Mouse (Mus musculus) kidney, adult 2 months (tissue): ENCODE measurements around the gene Mrpl4. TPM values are rescaled to one million over a fixed set of nuclear protein-coding genes. Genes with fewer than 3 reads are reported as not detected.
"Not testable (repeated sequence)": the region's sequence is repeated elsewhere in the genome, so short reads cannot be mapped to it uniquely, and the experiment has no call there.

Experiments used
- DNase-seq: peaks from one replicate; pipeline ENCODE4 v3.0.0; 2021
- H3K27ac ChIP-seq: fragments of 200-500 bp; 2 replicates; pipeline ENCODE4 v1.5.1; 2012; ENCODE audit warnings: low read depth, low read length, control low read depth, inconsistent platforms; ENCODE audit not compliant: insufficient read depth
- H3K27me3 ChIP-seq: fragments of 200-500 bp; replicated peaks from 2 replicates; pipeline ENCODE4 v1.6.1; 2012; ENCODE audit warnings: mild to moderate bottlenecking, moderate library complexity, low read length, inconsistent platforms; ENCODE audit not compliant: control insufficient read depth, insufficient read depth
- H3K36me3 ChIP-seq: fragments of 200-500 bp; 2 replicates; pipeline ENCODE4 v1.6.1; 2012; ENCODE audit warnings: mild to moderate bottlenecking, moderate library complexity, low read length, inconsistent platforms; ENCODE audit not compliant: control insufficient read depth, insufficient read depth
- H3K4me1 ChIP-seq: fragments of 200-500 bp; 2 replicates; pipeline ENCODE4 v1.6.1; 2011; ENCODE audit warnings: low read length; ENCODE audit not compliant: control insufficient read depth, insufficient read depth
- H3K4me3 ChIP-seq: fragments of 200-500 bp; 2 replicates; pipeline ENCODE4 v1.5.1; 2011; ENCODE audit warnings: mild to moderate bottlenecking, low read depth, low read length, control low read depth; ENCODE audit not compliant: insufficient read depth
- CTCF ChIP-seq: fragments of 200-500 bp; conservative IDR thresholded peaks from 2 replicates; pipeline ENCODE4 v1.5.1; 2011; ENCODE audit warnings: low read depth, mild to moderate bottlenecking, control low read depth, low read length, moderate library complexity, mixed read lengths; ENCODE audit not compliant: insufficient read depth, insufficient read length
- POLR2A ChIP-seq: fragments of 200-500 bp; IDR thresholded peaks from one replicate; pipeline ENCODE4 v1.6.1; 2011; ENCODE audit warnings: low read depth, low read length, control low read depth
- WGBS: fragments of 180-500 bp; shearing (Covaris S2); methylation state at CpG from one replicate; pipeline ENCODE4 v1.1.7; 2018; 5-methylcytosine and 5-hydroxymethylcytosine counted together
- polyA plus RNA-seq: library from polyadenylated mRNA; depleted of rRNA; stranded (reverse); fragments of >200 nt; gene quantifications from 2 replicates; pipeline ENCODE4 v1.2.3, GENCODE M21; 2012; rRNA removed

Mrpl4 gene
- polyA plus RNA-seq, 1 experiment = 213 TPM

- WGBS = 66% methylated on average over 4 of the region's 4 CpGs
- Histone ChIP-seq H3K27ac (no peak overlapping the region), H3K4me3 (no peak overlapping the region), H3K36me3 (no peaks in the 10 kb centered on the region), H3K27me3 (no peaks in the 10 kb centered on the region), H3K4me1 (no peaks in the 10 kb centered on the region)
- TF ChIP-seq POLR2A (no peak), CTCF (no peak)
- DNase-seq = no peak
These were observed 38.8 kb downstream of the Mrpl4 start for GRCm38 (mm10) chr9:21041308-21041707.

DNA sequence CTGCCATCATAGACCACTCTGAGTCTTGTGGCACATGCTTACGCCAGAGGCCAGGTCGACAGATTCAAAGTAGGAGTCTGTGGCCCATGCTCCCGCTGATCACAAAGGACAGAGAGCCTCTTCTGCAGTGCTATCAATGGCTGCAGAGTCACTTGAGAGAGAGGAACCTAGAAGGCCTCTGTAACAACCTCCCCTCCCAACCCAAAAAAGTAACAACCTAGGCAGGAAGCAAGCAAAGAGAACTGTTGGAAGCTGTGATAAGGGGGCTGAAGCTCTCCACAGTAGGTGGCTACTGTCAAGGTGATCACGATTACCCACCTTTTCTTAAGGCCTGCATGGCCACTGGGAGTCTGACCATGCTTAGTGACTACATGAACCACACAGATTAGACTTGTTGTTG is 41.0 kb downstream of the Mrpl4 start:
- no peaks in the 10 kb centered on the region for H3K27me3 ChIP-seq
- H3K4me1 ChIP-seq = no peaks in the 10 kb centered on the region
- no peak overlapping the region for H3K4me3 ChIP-seq
- DNase-seq = no peak
- no peak for TF ChIP-seq POLR2A
- TF ChIP-seq CTCF = no peak
- H3K36me3 ChIP-seq = no peaks in the 10 kb centered on the region
- 92% methylated on average over 4 of the region's 4 CpGs for whole genome bisulfite sequencing
- H3K27ac ChIP-seq = no peak overlapping the region

- not testable (repeated sequence) for H3K4me1 ChIP-seq, DNase-seq, H3K27me3 ChIP-seq, H3K36me3 ChIP-seq, H3K4me3 ChIP-seq, H3K27ac ChIP-seq
- 74% methylated on average over 1 of the region's 1 CpGs for WGBS
These were observed 42.2 kb downstream of the Mrpl4 start for GRCm38 (mm10) chr9:21044785-21045184.

DNA sequence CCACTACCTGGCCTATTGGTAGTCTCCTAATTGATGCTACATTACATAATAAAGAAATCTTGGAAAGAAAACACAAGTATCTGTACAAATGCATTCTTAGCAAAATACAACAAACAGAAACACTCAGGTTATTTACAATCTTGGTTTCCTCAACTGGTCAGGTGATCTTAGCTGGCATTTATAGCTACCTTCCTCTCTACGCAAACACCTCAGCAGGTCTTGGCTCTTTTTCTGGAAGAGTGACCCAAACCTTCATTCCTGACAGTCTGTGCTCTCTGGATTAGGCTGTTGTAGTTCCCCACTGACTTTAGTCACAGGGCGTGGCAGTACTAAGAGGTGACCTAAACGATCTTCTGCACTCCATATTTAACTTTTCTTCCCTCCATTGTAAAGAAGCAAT is 42.7 kb downstream of the Mrpl4 start:
- no peak overlapping the region for H3K27ac ChIP-seq
- H3K36me3 ChIP-seq = no peaks in the 10 kb centered on the region
- H3K27me3 ChIP-seq = no peaks in the 10 kb centered on the region
- H3K4me3 ChIP-seq = no peak overlapping the region
- no peak for DNase-seq
- 78% methylated on average over 3 of the region's 3 CpGs for WGBS
- TF ChIP-seq CTCF (no peak), POLR2A (no peak)
- H3K4me1 ChIP-seq = no peaks in the 10 kb centered on the region

GRCm38 (mm10) chr9:21051578-21051977 is 49.0 kb downstream of the Mrpl4 start:
- Histone ChIP-seq H3K36me3 (no peaks in the 10 kb centered on the region), H3K4me1 (no peaks in the 10 kb centered on the region), H3K27ac (no peak overlapping the region), H3K27me3 (no peaks in the 10 kb centered on the region), H3K4me3 (no peak overlapping the region)
- WGBS = 75% methylated on average over 10 of the region's 10 CpGs
- no peak for DNase-seq
- TF ChIP-seq POLR2A (no peak), CTCF (no peak)

Other genes with a start within 250 kb of the Mrpl4 start
- 2.1 and 3.0 TPM in 2 replicates for gene Col5a3, start 187.7 kb upstream of the Mrpl4 start, polyA plus RNA-seq
- not detected in 2 replicates for gene Rdh8, start 184.2 kb upstream of the Mrpl4 start, polyA plus RNA-seq
- 31.7 and 40.3 TPM in 2 replicates for gene A230050P20Rik, start 134.1 kb upstream of the Mrpl4 start, polyA plus RNA-seq
- gene Angptl6, start 123.0 kb upstream of the Mrpl4 start, polyA plus RNA-seq = 3.6 and 4.0 TPM in 2 replicates
- gene Ppan, start 114.6 kb upstream of the Mrpl4 start, polyA plus RNA-seq = 28.3 and 31.2 TPM in 2 replicates
- gene Eif3g, start 104.1 kb upstream of the Mrpl4 start, polyA plus RNA-seq = 93.1 and 116 TPM in 2 replicates
- gene Dnmt1, start 42.9 kb upstream of the Mrpl4 start, polyA plus RNA-seq = 12.1 and 12.5 TPM in 2 replicates
- gene S1pr2, start 26.0 kb upstream of the Mrpl4 start, polyA plus RNA-seq = 3.5 and 4.0 TPM in 2 replicates
- 23.4 and 25.9 TPM in 2 replicates for gene Icam1, start 13.2 kb downstream of the Mrpl4 start, polyA plus RNA-seq
- gene Icam4, start 26.6 kb downstream of the Mrpl4 start, polyA plus RNA-seq = 1.2 and 1.4 TPM in 2 replicates
- gene Icam5, start 29.3 kb downstream of the Mrpl4 start, polyA plus RNA-seq = 0.34 and 0.49 TPM in 2 replicates
- 0.38 TPM in 1 of 2 replicates, not detected in the other for gene Zglp1, start 64.4 kb downstream of the Mrpl4 start, polyA plus RNA-seq
- gene Gm49373, start 70.4 kb downstream of the Mrpl4 start, polyA plus RNA-seq = 0.20 and 0.27 TPM in 2 replicates
- 59.8 and 67.0 TPM in 2 replicates for gene Fdx1l, start 70.9 kb downstream of the Mrpl4 start, polyA plus RNA-seq
- 1.1 and 2.6 TPM in 2 replicates for gene Gm38431, start 89.3 kb downstream of the Mrpl4 start, polyA plus RNA-seq
- gene Raver1, start 89.3 kb downstream of the Mrpl4 start, polyA plus RNA-seq = 45.8 and 47.3 TPM in 2 replicates
- 17.0 and 19.0 TPM in 2 replicates for gene Tyk2, start 128.5 kb downstream of the Mrpl4 start, polyA plus RNA-seq
- gene Cdc37, start 147.2 kb downstream of the Mrpl4 start, polyA plus RNA-seq = 53.1 and 72.6 TPM in 2 replicates
- 7.8 and 9.0 TPM in 2 replicates for gene Pde4a, start 163.0 kb downstream of the Mrpl4 start, polyA plus RNA-seq
- gene Keap1, start 236.6 kb downstream of the Mrpl4 start, polyA plus RNA-seq = 42.8 and 52.4 TPM in 2 replicates
- gene S1pr5, start 245.7 kb downstream of the Mrpl4 start, polyA plus RNA-seq = 0.38 and 0.39 TPM in 2 replicates